Mouse (Mus musculus) G1E (cell line): ENCODE data around the gene Parg.

ENCODE experiments used
- CTCF ChIP-seq: IDR thresholded peaks from 2 replicates; pipeline ENCODE4 v1.5.1; 2012; ENCODE audit warnings: low read depth, low read length, inconsistent platforms, mixed read lengths
- GATA1 ChIP-seq: IDR thresholded peaks from 2 replicates; pipeline ENCODE4 v1.6.1; 2012; ENCODE audit warnings: borderline replicate concordance, low read length, inconsistent platforms, mixed read lengths
- POLR2AphosphoS5 ChIP-seq: IDR thresholded peaks from 2 replicates; pipeline ENCODE4 v1.6.1; 2012; ENCODE audit warnings: low read depth, low read length, inconsistent platforms; ENCODE audit not compliant: insufficient replicate concordance
- TAL1 ChIP-seq: conservative IDR thresholded peaks from 2 replicates; pipeline ENCODE4 v1.6.1; 2012; ENCODE audit warnings: low read depth, low read length, inconsistent platforms, mixed read lengths

DNA sequence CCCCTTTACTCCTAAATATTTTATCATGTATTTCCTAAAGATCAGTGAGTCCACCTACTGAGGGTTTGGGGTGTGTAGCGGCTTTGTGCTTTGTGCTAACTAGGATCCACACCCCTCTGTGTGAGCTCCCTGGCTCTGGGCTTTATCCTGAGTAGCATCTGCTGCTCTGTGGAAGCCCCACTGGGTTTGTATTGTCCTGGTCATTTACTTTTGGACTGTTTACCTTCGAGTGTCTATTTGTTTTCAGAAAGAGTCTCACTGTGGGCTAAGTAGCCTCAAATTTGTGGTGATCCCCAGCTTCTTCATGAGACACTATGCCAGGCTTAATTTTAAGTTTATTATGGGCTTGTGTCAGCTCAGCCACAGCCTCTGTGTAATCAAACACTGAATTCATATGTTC lies 67.2 kb downstream of the Parg start:
- TF ChIP-seq TAL1 = no peak
- TF ChIP-seq CTCF = no peak
- TF ChIP-seq GATA1 = no peak
- no peak for TF ChIP-seq POLR2AphosphoS5
